Mouse (Mus musculus) CH12.LX (cell line): ENCODE results near the gene Tulp1. TPM values are rescaled to one million over a fixed set of nuclear protein-coding genes. Genes with fewer than 3 reads are reported as not detected.
A peak's percentile ranks its signal among the peaks of the same experiment; 100 is the strongest.

ENCODE experiments used
- DNase-seq: peaks from one replicate; pipeline ENCODE4 v3.0.0-alpha.2; 2013; ENCODE audit errors: extremely low read depth
- H3K27ac ChIP-seq: 2 replicates; pipeline ENCODE4 v1.5.1; 2012; ENCODE audit warnings: low read depth, mild to moderate bottlenecking, control low read depth, moderate library complexity; ENCODE audit not compliant: insufficient read depth
- H3K27me3 ChIP-seq: replicated peaks from 2 replicates; pipeline ENCODE3; 2012; ENCODE audit warnings: inconsistent platforms
- H3K36me3 ChIP-seq, 2 experiments: replicated peaks in 1 of 2; 2 replicates each; pipeline versions ENCODE3 to v1.6.1; 2012; ENCODE audit warnings: inconsistent platforms in 1 of 2, low read length in 1 of 2, mild to moderate bottlenecking in 1 of 2, mixed read lengths in 1 of 2, moderate library complexity in 1 of 2; ENCODE audit not compliant: control insufficient read depth in 1 of 2, insufficient read depth in 1 of 2
- H3K4me1 ChIP-seq, 2 experiments: 2 replicates each; pipeline ENCODE4 v1.6.1; 2012; ENCODE audit warnings: inconsistent platforms in 1 of 2, moderate library complexity in 1 of 2; ENCODE audit not compliant: insufficient read depth in 2 of 2, control insufficient read depth in 1 of 2
- H3K4me2 ChIP-seq: 2 replicates; pipeline ENCODE4 v1.6.1; 2012; ENCODE audit warnings: low read depth, mild to moderate bottlenecking, control low read depth; ENCODE audit not compliant: poor library complexity, insufficient read depth, severe bottlenecking
- H3K4me3 ChIP-seq, 3 experiments: fragments of 150-350 bp in 1 of 3; sonication (generic) in 1 of 3; replicated peaks in 1 of 3; 2 replicates each; pipeline versions ENCODE3 to v1.5.1; 2011 to 2012; ENCODE audit warnings: low read depth in 2 of 3, low read length in 2 of 3, mild to moderate bottlenecking in 2 of 3, moderate library complexity in 2 of 3, control low read depth in 1 of 3, improper control_type of control experiment in 1 of 3, inconsistent platforms in 1 of 3, mixed read lengths in 1 of 3; ENCODE audit not compliant: poor library complexity in 1 of 3
- H3K79me2 ChIP-seq: replicated peaks from 2 replicates; pipeline ENCODE4 v1.6.1; 2012; ENCODE audit warnings: mild to moderate bottlenecking, moderate library complexity; ENCODE audit not compliant: control insufficient read depth, poor library complexity, insufficient read depth, severe bottlenecking; ENCODE audit errors: extremely low read depth
- H3K9ac ChIP-seq: 2 replicates; pipeline ENCODE4 v1.6.1; 2012; ENCODE audit warnings: low read depth, mild to moderate bottlenecking, control low read depth, moderate library complexity; ENCODE audit not compliant: insufficient read depth
- H3K9me3 ChIP-seq: replicated peaks from 2 replicates; pipeline ENCODE3; 2012; ENCODE audit warnings: low read length, inconsistent platforms, mixed read lengths
- BHLHE40 ChIP-seq: IDR thresholded peaks from 2 replicates; pipeline ENCODE4 v1.6.1; 2011; ENCODE audit warnings: mild to moderate bottlenecking, low read depth, low read length, improper control_type of control experiment
- CHD1 ChIP-seq: IDR thresholded peaks from 2 replicates; pipeline ENCODE4 v1.6.1; 2012; ENCODE audit warnings: low read depth, low read length, improper control_type of control experiment, inconsistent platforms
- CHD2 ChIP-seq: IDR thresholded peaks from 2 replicates; pipeline ENCODE4 v1.6.1; 2011; ENCODE audit warnings: low read length, improper control_type of control experiment
- CTCF ChIP-seq, 2 experiments: IDR thresholded peaks in 1 of 2; conservative IDR thresholded peaks in 1 of 2; 2 replicates each; pipeline ENCODE4 v1.5.1; 2011 to 2012; ENCODE audit warnings: low read depth in 2 of 2, low read length in 2 of 2, improper control_type of control experiment in 1 of 2, inconsistent platforms in 1 of 2, mild to moderate bottlenecking in 1 of 2, moderate library complexity in 1 of 2
- GABPA ChIP-seq: IDR thresholded peaks from 2 replicates; pipeline ENCODE4 v1.6.1; 2012; ENCODE audit warnings: low read depth, low read length, improper control_type of control experiment, inconsistent platforms; ENCODE audit not compliant: insufficient replicate concordance
- HCFC1 ChIP-seq: IDR thresholded peaks from 2 replicates; pipeline ENCODE4 v1.6.1; 2012; ENCODE audit warnings: low read depth, mild to moderate bottlenecking, inconsistent platforms, low read length, improper control_type of control experiment
- JUN ChIP-seq: IDR thresholded peaks from 2 replicates; pipeline ENCODE4 v1.6.1; 2011; ENCODE audit warnings: low read depth, mild to moderate bottlenecking, low read length, improper control_type of control experiment, moderate library complexity; ENCODE audit not compliant: insufficient read depth
- JUND ChIP-seq: conservative IDR thresholded peaks from 2 replicates; pipeline ENCODE4 v1.6.1; 2011; ENCODE audit warnings: low read depth, low read length, improper control_type of control experiment
- KAT2A ChIP-seq: IDR thresholded peaks from 2 replicates; pipeline ENCODE4 v1.6.1; 2012; ENCODE audit warnings: low read length, improper control_type of control experiment, inconsistent platforms; ENCODE audit not compliant: insufficient replicate concordance
- MAX ChIP-seq: IDR thresholded peaks from 2 replicates; pipeline ENCODE4 v1.6.1; 2011; ENCODE audit warnings: low read length, improper control_type of control experiment
- MAZ ChIP-seq: IDR thresholded peaks from 2 replicates; pipeline ENCODE4 v1.6.1; 2012; ENCODE audit warnings: low read depth, mild to moderate bottlenecking, inconsistent platforms, low read length, improper control_type of control experiment, moderate library complexity
- MEF2A ChIP-seq: IDR thresholded peaks from 2 replicates; pipeline ENCODE4 v1.6.1; 2014; ENCODE audit warnings: low read depth, mild to moderate bottlenecking, inconsistent platforms, low read length, improper control_type of control experiment, borderline replicate concordance
- MXI1 ChIP-seq: IDR thresholded peaks from 2 replicates; pipeline ENCODE4 v1.6.1; 2011; ENCODE audit warnings: mild to moderate bottlenecking, low read depth, low read length, improper control_type of control experiment
- MYC ChIP-seq: IDR thresholded peaks from 2 replicates; pipeline ENCODE4 v1.6.1; 2011; ENCODE audit warnings: low read depth, mild to moderate bottlenecking, improper control_type of control experiment, low read length
- NRF1 ChIP-seq: IDR thresholded peaks from 2 replicates; pipeline ENCODE4 v1.6.1; 2014; ENCODE audit warnings: low read depth, mild to moderate bottlenecking, inconsistent platforms, low read length, improper control_type of control experiment, moderate library complexity
- PAX5 ChIP-seq: IDR thresholded peaks from 2 replicates; pipeline ENCODE4 v1.6.1; 2012; ENCODE audit warnings: low read length, inconsistent platforms, mixed read lengths
- POLR2AphosphoS2 ChIP-seq: IDR thresholded peaks from 2 replicates; pipeline ENCODE4 v1.6.1; 2011; ENCODE audit warnings: low read depth, low read length, improper control_type of control experiment
- RAD21 ChIP-seq: IDR thresholded peaks from 2 replicates; pipeline ENCODE4 v1.6.1; 2011; ENCODE audit warnings: low read depth, mild to moderate bottlenecking, low read length, improper control_type of control experiment, moderate library complexity
- RCOR1 ChIP-seq: conservative IDR thresholded peaks from 2 replicates; pipeline ENCODE4 v1.6.1; 2012; ENCODE audit warnings: low read depth, mild to moderate bottlenecking, inconsistent platforms, low read length, improper control_type of control experiment
- SIN3A ChIP-seq: IDR thresholded peaks from 2 replicates; pipeline ENCODE4 v1.6.1; 2012; ENCODE audit warnings: low read length, improper control_type of control experiment, inconsistent platforms
- SMC3 ChIP-seq: IDR thresholded peaks from 2 replicates; pipeline ENCODE4 v1.6.1; 2011; ENCODE audit warnings: low read depth, low read length, improper control_type of control experiment
- TBP ChIP-seq: conservative IDR thresholded peaks from 2 replicates; pipeline ENCODE4 v1.6.1; 2011; ENCODE audit warnings: low read depth, low read length, improper control_type of control experiment
- TCF12 ChIP-seq: IDR thresholded peaks from 2 replicates; pipeline ENCODE4 v1.6.1; 2014; ENCODE audit warnings: low read depth, mild to moderate bottlenecking, inconsistent platforms, low read length, improper control_type of control experiment
- UBTF ChIP-seq: IDR thresholded peaks from 2 replicates; pipeline ENCODE4 v1.6.1; 2012; ENCODE audit warnings: low read depth, mild to moderate bottlenecking, inconsistent platforms, low read length, improper control_type of control experiment, moderate library complexity
- USF1 ChIP-seq: IDR thresholded peaks from 2 replicates; pipeline ENCODE4 v1.6.1; 2014; ENCODE audit warnings: low read depth, mild to moderate bottlenecking, inconsistent platforms, low read length, improper control_type of control experiment
- USF2 ChIP-seq: conservative IDR thresholded peaks from 2 replicates; pipeline ENCODE4 v1.6.1; 2011; ENCODE audit warnings: low read depth, low read length, improper control_type of control experiment
- ZC3H11A ChIP-seq: IDR thresholded peaks from 2 replicates; pipeline ENCODE4 v1.6.1; 2012; ENCODE audit warnings: low read depth, mild to moderate bottlenecking, inconsistent platforms, low read length, improper control_type of control experiment
- ZKSCAN1 ChIP-seq: IDR thresholded peaks from 2 replicates; pipeline ENCODE4 v1.6.1; 2012; ENCODE audit warnings: low read depth, inconsistent platforms, low read length, improper control_type of control experiment, borderline replicate concordance
- ZMIZ1 ChIP-seq: IDR thresholded peaks from 2 replicates; pipeline ENCODE4 v1.6.1; 2012; ENCODE audit warnings: low read depth, mild to moderate bottlenecking, inconsistent platforms, low read length, improper control_type of control experiment
- ZNF384 ChIP-seq: IDR thresholded peaks from 2 replicates; pipeline ENCODE4 v1.6.1; 2012; ENCODE audit warnings: low read depth, low read length, improper control_type of control experiment, inconsistent platforms
- dilution Hi-C: fragments of 300-500 bp; cut with MboI; formaldehyde crosslinking; loops from 2 replicates; pipeline ENCODE4 v1.14.3; 2020; ENCODE audit warnings: low sequenced_read_pairs; ENCODE audit not compliant: extremely low pct_unique_long_range_greater_than_20kb, extremely low pct_ligation_motif_present
- in situ Hi-C: fragments of 300-500 bp; cut with MboI; formaldehyde crosslinking; loops from 3 replicates; pipeline ENCODE4 v1.14.3; 2019; ENCODE audit warnings: low sequenced_read_pairs, low pct_ligation_motif_present, low pct_unique_long_range_greater_than_20kb, mixed read lengths
- polyA plus RNA-seq: library from polyadenylated mRNA; unstranded; fragments of >175 nt; gene quantifications from 2 replicates; pipeline ENCODE4 v1.2.1, GENCODE M21; 2012; ENCODE audit warnings: low read depth; ENCODE audit not compliant: insufficient read length
- total RNA-seq, 2 experiments: library from RNA; depleted of rRNA; stranded (reverse); fragments of 300-350 nt in 1 of 2; fragments of >200 nt in 1 of 2; gene quantifications; 2 replicates each; pipeline ENCODE4 v1.2.3; 2012 to 2014

Tulp1 gene
- total and polyA plus RNA-seq, 3 experiments, result not detected

GRCm38 (mm10) chr17:28311366-28312132, 53.5 kb downstream of the Tulp1 start (continued):
- TF ChIP-seq SMC3 (no peak), JUND (peak; percentile 57; the same call in 1 of the 2 replicates), RCOR1 (no peak; the same call in 1 of the 2 replicates), NRF1 (no peak), MYC (no peak), BHLHE40 (peak; percentile 19; the same call in 1 of the 2 replicates)

GRCm38 (mm10) chr17:28310831-28311230, 54.2 kb downstream of the Tulp1 start:
- no peak overlapping the region for H3K27ac ChIP-seq
- H3K9me3 ChIP-seq, result no peaks in the 10 kb centered on the region
- no peak for TF ChIP-seq UBTF
- TF ChIP-seq USF1, result no peak
- no peak for TF ChIP-seq JUN
- TF ChIP-seq MAX, result no peak
- TF ChIP-seq RAD21, result no peak; the same call in none of the 2 replicates
- TF ChIP-seq CHD2, result no peak
- no peak for TF ChIP-seq CHD1
- TF ChIP-seq SIN3A, result no peak
- TF ChIP-seq CTCF (conservative IDR thresholded peaks at IDR 0.05 in 1 of 2, IDR thresholded peaks at IDR 0.05 in 1 of 2; ENCODE audit: low read depth in 2 of 2, low read length in 2 of 2), result peak in 1 of 2 experiments; percentile 23; a peak in 1 of 4 replicates
- TF ChIP-seq HCFC1, result no peak
- TF ChIP-seq POLR2AphosphoS2, result no peak
- TF ChIP-seq USF2, result no peak
- TF ChIP-seq MAZ, result no peak
- no peak for TF ChIP-seq ZC3H11A
- no peak for TF ChIP-seq TBP
- no peak for TF ChIP-seq SMC3
- TF ChIP-seq GABPA, result no peak
- no peak for TF ChIP-seq JUND
- TF ChIP-seq PAX5, result no peak
- TF ChIP-seq ZMIZ1, result no peak
- no peak for TF ChIP-seq MEF2A
- TF ChIP-seq MYC, result peak; percentile 18; the same call in 1 of the 2 replicates
- TF ChIP-seq ZNF384, result peak; percentile 79
- TF ChIP-seq TCF12, result no peak
- TF ChIP-seq KAT2A, result no peak
- no peak for TF ChIP-seq MXI1
- no peak for TF ChIP-seq ZKSCAN1
- H3K4me3 ChIP-seq, result no peak overlapping the region
- 0 out of 2 replicates have a peak, but pooled peaks cover 2% of the 10 kb centered on the region for H3K79me2 ChIP-seq
- H3K36me3 ChIP-seq, result peaks cover 8% of the 10 kb centered on the region in 2 experiments
- H3K4me1 ChIP-seq, result peaks cover 4 to 49% of the 10 kb centered on the region in 2 experiments; a peak in 3 of 4 replicates
- no peaks in the 10 kb centered on the region for H3K27me3 ChIP-seq
- in situ Hi-C loops, result loop anchor here (25.0 kb wide), 1 partner anchor 224 kb away; the partner anchor contains the start of gene Tcp11
- no peak for DNase-seq
- dilution Hi-C loops, result no loop called here
- H3K4me2 ChIP-seq, result no peak overlapping the region
- H3K9ac ChIP-seq, result no peak overlapping the region
